Mouse (Mus musculus) limb, embryonic 14.5 days (tissue): ENCODE measurements around the gene Pla2g4f. TPM values are rescaled to one million over a fixed set of nuclear protein-coding genes. Genes with fewer than 3 reads are reported as not detected.

Experiments
- ATAC-seq: fragments of 200-750 bp; cut with Nextera tagmentation; 2 replicates; pipeline ENCODE4 v1.8.0; 2017; ENCODE audit warnings: low read depth, moderate number of reproducible peaks, moderate TSS enrichment; ENCODE audit not compliant: low FRiP score
- DNase-seq: peaks from one replicate; pipeline ENCODE4 v3.0.0-alpha.2; 2015; ENCODE audit warnings: low spot score
- H3K27ac ChIP-seq: fragments of 300-500 bp; sonication (generic); replicated peaks from 2 replicates; pipeline ENCODE4 v1.5.1; 2014; ENCODE audit warnings: low read depth, mild to moderate bottlenecking, low read length, moderate library complexity, mixed read lengths
- H3K27me3 ChIP-seq: fragments of 300-500 bp; sonication (generic); 2 replicates; pipeline ENCODE4 v1.6.1; 2014; ENCODE audit warnings: low read length, mixed read lengths; ENCODE audit not compliant: control insufficient read depth, insufficient read depth
- H3K36me3 ChIP-seq: fragments of 300-500 bp; sonication (generic); 2 replicates; pipeline ENCODE4 v1.6.1; 2014; ENCODE audit warnings: mild to moderate bottlenecking, low read length, moderate library complexity, mixed read lengths; ENCODE audit not compliant: control insufficient read depth, insufficient read depth
- H3K4me1 ChIP-seq: fragments of 300-500 bp; sonication (generic); 2 replicates; pipeline ENCODE4 v1.6.1; 2014; ENCODE audit warnings: antibody characterized with exemption, low read length, mixed read lengths; ENCODE audit not compliant: control insufficient read depth, insufficient read depth
- H3K4me2 ChIP-seq: fragments of 300-500 bp; sonication (generic); replicated peaks from 2 replicates; pipeline ENCODE4 v1.6.1; 2014; ENCODE audit warnings: low read depth, mild to moderate bottlenecking, low read length, moderate library complexity; ENCODE audit not compliant: severe bottlenecking
- H3K4me3 ChIP-seq: fragments of 300-500 bp; sonication (generic); replicated peaks from 2 replicates; pipeline ENCODE4 v1.5.1; 2014; ENCODE audit warnings: low read length
- H3K9ac ChIP-seq: fragments of 300-500 bp; sonication (generic); 2 replicates; pipeline ENCODE4 v1.6.1; 2014; ENCODE audit warnings: mild to moderate bottlenecking, low read depth, low read length, moderate library complexity; ENCODE audit not compliant: severe bottlenecking
- H3K9me3 ChIP-seq: fragments of 300-500 bp; sonication (generic); 2 replicates; pipeline ENCODE4 v1.6.1; 2016; ENCODE audit warnings: low read length; ENCODE audit not compliant: control insufficient read depth
- POLR2A ChIP-seq: fragments of 200-500 bp; IDR thresholded peaks from 2 replicates; pipeline ENCODE4 v1.8.0; 2012; ENCODE audit warnings: inconsistent platforms, mild to moderate bottlenecking, moderate library complexity, borderline replicate concordance; ENCODE audit not compliant: insufficient read depth, insufficient read length; ENCODE audit errors: extremely low read depth
- WGBS: fragments of 180-500 bp; shearing (Covaris S2); extraction: QIAGEN DNeasy Blood & Tissue Kit; methylation state at CpG from one replicate; pipeline ENCODE4 v1.1.7; 2014; 5-methylcytosine and 5-hydroxymethylcytosine counted together
- polyA plus RNA-seq, 2 experiments: library from polyadenylated mRNA; depleted of rRNA in 1 of 2; stranded (reverse) in 1 of 2; unstranded in 1 of 2; fragments of >200 nt; fragmentation: Nextera tagmentation in 1 of 2; extraction: Ambion mirVana in 1 of 2; gene quantifications; 2 replicates each; pipeline versions ENCODE4 v1.2.1 to v1.2.3; 2012 to 2014

Gene Pla2g4f
- polyA plus RNA-seq, 2 experiments, result 3.6 to 5.5 TPM

DNA sequence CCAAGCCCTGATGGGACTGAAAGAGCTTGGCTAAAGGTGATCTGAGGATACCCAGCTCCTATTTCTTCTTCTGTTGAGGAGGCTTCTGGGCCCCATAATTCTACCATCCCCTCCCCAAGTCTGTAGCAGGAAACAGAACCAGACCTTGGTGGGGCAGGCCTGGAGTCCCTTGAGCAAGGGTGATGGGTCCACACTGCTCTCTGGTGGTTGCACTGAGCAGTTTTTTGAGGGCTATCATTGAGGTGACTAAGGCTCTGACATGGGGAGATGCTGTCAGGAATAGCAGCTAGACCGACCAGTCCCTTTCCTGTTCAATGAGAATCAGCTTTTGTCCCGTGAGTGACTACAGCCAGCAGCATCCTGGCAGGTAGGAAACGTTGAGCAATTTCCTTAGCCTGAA, 32.7 kb downstream of the Pla2g4f start:
- no peak for TF ChIP-seq POLR2A
- H3K27me3 ChIP-seq, result no peaks in the 10 kb centered on the region
- H3K9ac ChIP-seq, result no peak overlapping the region
- no peak overlapping the region for H3K4me2 ChIP-seq
- no peaks in the 10 kb centered on the region for H3K4me1 ChIP-seq
- DNase-seq (no peak), ATAC-seq (no peak)
- H3K36me3 ChIP-seq, result no peaks in the 10 kb centered on the region
- no peaks in the 10 kb centered on the region for H3K9me3 ChIP-seq
- H3K4me3 ChIP-seq, result no peak overlapping the region
- no peak overlapping the region for H3K27ac ChIP-seq
- WGBS, result 58% methylated on average over 3 of the region's 3 CpGs

DNA sequence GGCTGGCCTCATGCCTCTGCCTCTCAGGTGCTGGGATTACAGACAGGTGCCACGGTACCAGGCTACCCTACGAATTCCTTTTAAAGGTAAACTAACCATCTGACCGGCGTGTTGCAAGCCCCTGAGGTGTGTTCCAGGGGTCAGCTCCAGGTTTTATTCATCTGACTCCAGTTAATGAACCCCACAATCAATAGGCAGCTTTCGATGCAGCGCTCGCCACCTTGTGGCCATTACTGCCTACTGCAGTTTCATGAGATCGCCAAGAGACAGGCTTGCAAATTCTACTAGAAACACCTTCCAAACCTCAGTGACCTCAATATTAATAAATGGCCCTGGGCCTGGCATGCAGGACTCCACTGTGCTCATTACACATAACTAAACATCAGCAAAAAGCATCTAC, 34.0 kb downstream of the Pla2g4f start:
- no peak overlapping the region for H3K27ac ChIP-seq
- H3K36me3 ChIP-seq, result no peaks in the 10 kb centered on the region
- ATAC-seq (no peak), DNase-seq (peak; percentile 64)
- no peak overlapping the region for H3K9ac ChIP-seq
- TF ChIP-seq POLR2A, result no peak
- no peaks in the 10 kb centered on the region for H3K9me3 ChIP-seq
- H3K4me2 ChIP-seq, result no peak overlapping the region
- H3K4me1 ChIP-seq, result no peaks in the 10 kb centered on the region
- 12% methylated on average over 8 of the region's 8 CpGs for WGBS
- H3K4me3 ChIP-seq, result no peak overlapping the region
- no peaks in the 10 kb centered on the region for H3K27me3 ChIP-seq

DNA sequence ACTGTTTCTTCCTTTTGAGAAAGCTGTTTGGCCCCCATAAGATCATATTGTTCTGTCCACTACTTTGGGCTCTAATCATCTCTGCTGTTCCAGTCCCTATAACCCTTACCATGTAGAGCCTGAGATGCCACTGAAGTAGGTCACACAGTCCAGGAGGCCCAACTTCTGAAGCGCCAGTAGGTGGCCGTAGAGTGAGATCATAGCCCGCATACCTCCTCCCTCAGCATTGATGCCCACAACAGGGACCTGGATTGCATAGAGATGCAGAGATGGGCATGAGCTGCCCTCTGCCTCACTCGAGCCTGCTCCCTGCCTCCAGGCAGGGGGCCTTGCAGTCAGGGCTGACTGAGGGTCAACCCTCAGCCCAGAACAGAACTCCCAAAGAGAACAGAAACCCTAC, 37.0 kb downstream of the Pla2g4f start:
- H3K9me3 ChIP-seq, result no peaks in the 10 kb centered on the region
- no peak overlapping the region for H3K4me3 ChIP-seq
- no peak for TF ChIP-seq POLR2A
- no peak overlapping the region for H3K4me2 ChIP-seq
- no peaks in the 10 kb centered on the region for H3K36me3 ChIP-seq
- 78% methylated on average over 4 of the region's 4 CpGs for WGBS
- ATAC-seq, result no peak
- no peak for DNase-seq
- no peak overlapping the region for H3K9ac ChIP-seq
- H3K27ac ChIP-seq, result no peak overlapping the region
- H3K4me1 ChIP-seq, result no peaks in the 10 kb centered on the region
- no peaks in the 10 kb centered on the region for H3K27me3 ChIP-seq

DNA sequence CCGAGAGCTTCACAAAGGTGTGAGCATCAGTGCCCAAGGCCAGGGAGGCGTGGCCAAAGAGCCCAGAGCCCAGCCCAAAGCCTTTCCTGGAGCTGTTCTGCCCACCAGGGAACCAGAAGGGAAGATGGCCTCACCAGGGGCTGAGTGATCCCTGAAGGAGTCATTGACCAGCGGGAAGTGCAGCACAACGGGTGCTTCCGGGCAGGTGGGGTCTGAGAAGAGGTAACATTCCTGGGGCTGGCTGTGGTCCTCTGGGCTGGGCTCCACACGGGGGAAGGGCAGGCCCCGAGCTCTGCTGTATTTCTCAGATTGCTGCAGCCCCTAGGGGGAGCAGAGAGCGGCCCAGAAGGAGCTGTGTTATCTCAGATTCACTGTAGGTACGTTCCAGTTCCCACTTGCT, 45.3 kb downstream of the Pla2g4f start:
- H3K4me2 ChIP-seq, result peak overlapping the region; percentile 31; the same call in 1 of the 2 replicates
- H3K9me3 ChIP-seq, result no peaks in the 10 kb centered on the region
- no peak for TF ChIP-seq POLR2A
- H3K27ac ChIP-seq, result no peak overlapping the region
- DNase-seq (no peak), ATAC-seq (no peak)
- no peak overlapping the region; the same call in 1 of the 2 replicates for H3K4me3 ChIP-seq
- no peaks in the 10 kb centered on the region for H3K36me3 ChIP-seq
- 0% methylated on average over 8 of the region's 9 CpGs for WGBS
- H3K27me3 ChIP-seq, result no peaks in the 10 kb centered on the region
- H3K4me1 ChIP-seq, result no peaks in the 10 kb centered on the region
- H3K9ac ChIP-seq, result peak overlapping the region; percentile 21; the same call in 1 of the 2 replicates

DNA sequence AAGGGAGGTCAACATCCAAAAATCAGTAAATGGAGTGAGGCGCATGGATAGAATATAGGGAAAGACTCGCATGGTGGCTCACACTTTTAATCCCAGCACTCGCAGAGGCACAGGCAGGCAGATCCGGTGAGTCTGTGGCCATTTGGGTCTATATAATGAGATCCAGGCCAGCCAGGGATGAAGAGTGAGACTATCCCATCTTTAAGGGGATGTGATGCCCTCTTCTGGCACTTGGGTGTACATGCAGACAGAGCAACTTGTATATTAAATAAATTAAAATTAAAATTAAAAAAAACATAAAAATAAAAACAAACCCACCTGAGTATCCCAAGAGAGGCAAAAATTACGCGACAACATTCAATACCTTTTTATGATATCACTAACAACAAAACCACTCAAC, 48.4 kb downstream of the Pla2g4f start:
- DNase-seq, result no peak
- Histone ChIP-seq H3K27ac (no peak overlapping the region), H3K9ac (no peak overlapping the region), H3K36me3 (no peaks in the 10 kb centered on the region), H3K4me2 (no peak overlapping the region), H3K9me3 (no peaks in the 10 kb centered on the region), H3K4me3 (no peak overlapping the region), H3K27me3 (no peaks in the 10 kb centered on the region), H3K4me1 (no peaks in the 10 kb centered on the region)
- no peak for TF ChIP-seq POLR2A
- ATAC-seq, result no peak
- 48% methylated on average over 6 of the region's 6 CpGs for WGBS

DNA sequence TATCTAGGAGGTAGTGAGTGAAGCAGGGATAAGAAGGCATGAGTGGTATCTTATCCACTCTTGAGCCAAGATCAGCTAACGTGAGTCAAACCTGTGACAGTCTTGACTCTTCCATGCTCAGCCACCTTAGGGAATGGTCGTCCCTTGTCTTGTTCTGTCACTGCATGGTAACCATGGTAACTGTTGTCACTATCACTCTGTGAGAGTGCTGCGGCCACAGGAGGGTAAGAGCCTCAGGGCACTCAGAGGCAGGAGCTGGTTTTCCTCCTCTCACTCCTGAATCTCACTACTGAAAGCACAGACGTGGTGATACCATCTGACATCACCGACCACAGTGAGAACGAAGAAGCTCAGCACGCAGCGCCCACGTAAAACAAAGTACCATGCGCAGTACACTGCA, 49.1 kb downstream of the Pla2g4f start:
- 51% methylated on average over 10 of the region's 10 CpGs for WGBS
- ATAC-seq, result no peak
- H3K9me3 ChIP-seq, result no peaks in the 10 kb centered on the region

More for the DNA sequence above, 49.1 kb downstream of the Pla2g4f start:
- Histone ChIP-seq H3K4me2 (no peak overlapping the region), H3K27me3 (no peaks in the 10 kb centered on the region), H3K9ac (no peak overlapping the region), H3K4me3 (no peak overlapping the region), H3K4me1 (no peaks in the 10 kb centered on the region), H3K27ac (no peak overlapping the region), H3K36me3 (no peaks in the 10 kb centered on the region)
- no peak for DNase-seq
- no peak for TF ChIP-seq POLR2A
